Mouse (Mus musculus): Measurements from ENCODE around the gene Bex3. TPM values are rescaled to one million over a fixed set of nuclear protein-coding genes. Genes with fewer than 3 reads are reported as not detected.
A peak's percentile ranks its signal among the peaks of the same experiment; 100 is the strongest.
"Not testable (repeated sequence)": the region's sequence is repeated elsewhere in the genome, so short reads cannot be mapped to it uniquely, and the experiment has no call there.

The Bex3 gene
- polyA plus RNA-seq, 1 experiment from 2014 or later = 780 TPM

- no peaks in the 10 kb centered on the region for H3K4me1 ChIP-seq (ENCODE audit: control insufficient read depth, insufficient read depth, low read length)
- no peaks in the 10 kb centered on the region for H3K9me3 ChIP-seq (replicated peaks; ENCODE audit: control insufficient read depth, low read length)
- H3K4me2 ChIP-seq = no peak overlapping the region
- 65% methylated on average over 7 of the region's 7 CpGs for WGBS (ENCODE audit: insufficient replicate concordance)
- no peak overlapping the region for H3K9ac ChIP-seq (ENCODE audit: low read depth, low read length)
- H3K36me3 ChIP-seq (ENCODE audit: control insufficient read depth, insufficient read depth, low read length) = no peaks in the 10 kb centered on the region
- ATAC-seq (replicated peaks; ENCODE audit: insufficient number of reproducible peaks, low FRiP score, low TSS enrichment) = no peak
- no peak overlapping the region for H3K27ac ChIP-seq (ENCODE audit: low read depth, low read length)
- H3K4me3 ChIP-seq (ENCODE audit: low read depth, low read length) = no peak overlapping the region
- H3K27me3 ChIP-seq (ENCODE audit: control insufficient read depth, insufficient read depth, low read length) = no peaks in the 10 kb centered on the region
Measured at GRCm38 (mm10) chrX:136249671-136250070, 20.4 kb upstream of the Bex3 start.

- H3K4me2 ChIP-seq = no peak overlapping the region
- H3K4me1 ChIP-seq (ENCODE audit: control insufficient read depth, insufficient read depth, low read length) = no peaks in the 10 kb centered on the region
- no peak overlapping the region for H3K27ac ChIP-seq (ENCODE audit: low read depth, low read length)
- H3K4me3 ChIP-seq (ENCODE audit: low read depth, low read length) = no peak overlapping the region
- WGBS (ENCODE audit: insufficient replicate concordance) = 36% methylated on average over 6 of the region's 6 CpGs
- H3K9ac ChIP-seq (ENCODE audit: low read depth, low read length) = no peak overlapping the region
- no peak; the same call in 1 of the 2 replicates for ATAC-seq (replicated peaks; ENCODE audit: insufficient number of reproducible peaks, low FRiP score, low TSS enrichment)
- no peaks in the 10 kb centered on the region for H3K9me3 ChIP-seq (replicated peaks; ENCODE audit: control insufficient read depth, low read length)
- no peaks in the 10 kb centered on the region for H3K27me3 ChIP-seq (ENCODE audit: control insufficient read depth, insufficient read depth, low read length)
- H3K36me3 ChIP-seq (ENCODE audit: control insufficient read depth, insufficient read depth, low read length) = no peaks in the 10 kb centered on the region
Measured at GRCm38 (mm10) chrX:136252023-136252729, 17.9 kb upstream of the Bex3 start.

DNA sequence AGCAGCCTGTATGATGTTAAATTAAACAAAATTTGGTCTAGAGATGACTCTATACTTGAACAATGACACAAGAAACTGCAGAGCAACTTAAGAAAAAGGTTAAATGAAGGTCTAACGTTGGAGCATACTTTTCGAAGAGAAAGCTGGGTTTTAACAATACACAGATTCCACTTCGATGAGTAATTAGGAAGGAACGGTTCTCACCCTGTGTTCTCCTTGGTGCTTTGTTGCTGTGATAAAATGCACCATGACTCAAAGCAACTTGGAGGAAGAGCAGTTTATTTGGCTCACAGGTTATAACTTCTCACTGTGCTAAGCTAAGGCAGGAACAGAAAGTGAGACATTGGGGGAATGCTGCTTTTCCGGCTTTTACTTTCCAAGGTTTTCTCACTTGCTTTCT, 2.3 kb upstream of the Bex3 start:
- Histone ChIP-seq H3K4me3 (ENCODE audit: low read depth, low read length) (no peak overlapping the region), H3K36me3 (ENCODE audit: control insufficient read depth, insufficient read depth, low read length) (no peaks in the 10 kb centered on the region), H3K9me3 (replicated peaks; ENCODE audit: control insufficient read depth, low read length) (no peaks in the 10 kb centered on the region), H3K9ac (ENCODE audit: low read depth, low read length) (no peak overlapping the region), H3K4me1 (ENCODE audit: control insufficient read depth, insufficient read depth, low read length) (no peaks in the 10 kb centered on the region), H3K4me2 (no peak overlapping the region), H3K27ac (ENCODE audit: low read depth, low read length) (no peak overlapping the region), H3K27me3 (ENCODE audit: control insufficient read depth, insufficient read depth, low read length) (no peaks in the 10 kb centered on the region)
- 66% methylated on average over 5 of the region's 5 CpGs for WGBS (ENCODE audit: insufficient replicate concordance)
- no peak for ATAC-seq (replicated peaks; ENCODE audit: insufficient number of reproducible peaks, low FRiP score, low TSS enrichment)

- no peak for ATAC-seq (replicated peaks; ENCODE audit: insufficient number of reproducible peaks, low FRiP score, low TSS enrichment)
- H3K27ac ChIP-seq (ENCODE audit: low read depth, low read length) = no peak overlapping the region
- WGBS (ENCODE audit: insufficient replicate concordance) = 62% methylated on average over 4 of the region's 4 CpGs
Measured at GRCm38 (mm10) chrX:136268173-136268572, 1.9 kb upstream of the Bex3 start.

GRCm38 (mm10) chrX:136270393-136271111, 499 bp downstream of the Bex3 start:
- 3% methylated on average over 6 of the region's 60 CpGs for WGBS (ENCODE audit: insufficient replicate concordance)
- peak; percentile 47 for ATAC-seq (replicated peaks; ENCODE audit: insufficient number of reproducible peaks, low FRiP score, low TSS enrichment)
- H3K27ac ChIP-seq (ENCODE audit: low read depth, low read length) = 0 out of 2 replicates have a peak overlapping the region, but pooled peaks have one; percentile 35

More at GRCm38 (mm10) chrX:136268173-136268572, 1.9 kb upstream of the Bex3 start:
- Histone ChIP-seq H3K27me3 (ENCODE audit: control insufficient read depth, insufficient read depth, low read length) (no peaks in the 10 kb centered on the region), H3K9ac (ENCODE audit: low read depth, low read length) (no peak overlapping the region), H3K36me3 (ENCODE audit: control insufficient read depth, insufficient read depth, low read length) (no peaks in the 10 kb centered on the region), H3K4me1 (ENCODE audit: control insufficient read depth, insufficient read depth, low read length) (no peaks in the 10 kb centered on the region), H3K4me2 (no peak overlapping the region), H3K4me3 (ENCODE audit: low read depth, low read length) (no peak overlapping the region), H3K9me3 (replicated peaks; ENCODE audit: control insufficient read depth, low read length) (no peaks in the 10 kb centered on the region)

DNA sequence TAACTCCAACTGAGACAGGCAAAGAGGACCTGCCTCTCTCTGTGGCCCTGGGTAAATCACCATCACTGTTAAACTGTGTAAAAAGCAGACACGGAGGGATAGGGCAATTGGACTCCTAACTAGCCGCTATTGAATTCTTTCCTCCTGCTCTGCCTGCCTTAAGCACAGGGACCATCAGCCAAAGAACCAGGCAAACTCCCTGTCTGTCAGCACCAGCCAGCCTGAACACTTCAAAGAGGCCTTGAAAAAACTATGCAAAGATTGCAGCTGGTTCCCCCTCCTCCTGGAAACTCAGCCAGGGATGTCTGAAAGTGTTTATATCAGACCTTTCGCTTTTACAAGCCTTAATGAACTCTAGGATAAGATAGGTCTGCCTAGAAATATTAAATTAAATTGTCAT, 4.5 kb downstream of the Bex3 start:
- Histone ChIP-seq H3K4me2 (no peak overlapping the region), H3K27me3 (ENCODE audit: control insufficient read depth, insufficient read depth, low read length) (no peaks in the 10 kb centered on the region), H3K27ac (ENCODE audit: low read depth, low read length) (peak overlapping the region; percentile 29; the same call in 1 of the 2 replicates), H3K36me3 (ENCODE audit: control insufficient read depth, insufficient read depth, low read length) (no peaks in the 10 kb centered on the region), H3K4me3 (ENCODE audit: low read depth, low read length) (no peak overlapping the region), H3K9me3 (replicated peaks; ENCODE audit: control insufficient read depth, low read length) (no peaks in the 10 kb centered on the region), H3K4me1 (ENCODE audit: control insufficient read depth, insufficient read depth, low read length) (no peaks in the 10 kb centered on the region), H3K9ac (ENCODE audit: low read depth, low read length) (no peak overlapping the region)
- 21% methylated on average over 3 of the region's 3 CpGs for WGBS (ENCODE audit: insufficient replicate concordance)
- no peak for ATAC-seq (replicated peaks; ENCODE audit: insufficient number of reproducible peaks, low FRiP score, low TSS enrichment)

More at GRCm38 (mm10) chrX:136270393-136271111, 499 bp downstream of the Bex3 start:
- H3K27me3 ChIP-seq (ENCODE audit: control insufficient read depth, insufficient read depth, low read length); H3K9me3 ChIP-seq (replicated peaks; ENCODE audit: control insufficient read depth, low read length); H3K4me1 ChIP-seq (ENCODE audit: control insufficient read depth, insufficient read depth, low read length); H3K36me3 ChIP-seq (ENCODE audit: control insufficient read depth, insufficient read depth, low read length): not testable (repeated sequence)
- Histone ChIP-seq H3K9ac (ENCODE audit: low read depth, low read length) (peak overlapping the region; percentile 70), H3K4me3 (ENCODE audit: low read depth, low read length) (peak overlapping the region; percentile 45), H3K4me2 (peak overlapping the region; percentile 56)

DNA sequence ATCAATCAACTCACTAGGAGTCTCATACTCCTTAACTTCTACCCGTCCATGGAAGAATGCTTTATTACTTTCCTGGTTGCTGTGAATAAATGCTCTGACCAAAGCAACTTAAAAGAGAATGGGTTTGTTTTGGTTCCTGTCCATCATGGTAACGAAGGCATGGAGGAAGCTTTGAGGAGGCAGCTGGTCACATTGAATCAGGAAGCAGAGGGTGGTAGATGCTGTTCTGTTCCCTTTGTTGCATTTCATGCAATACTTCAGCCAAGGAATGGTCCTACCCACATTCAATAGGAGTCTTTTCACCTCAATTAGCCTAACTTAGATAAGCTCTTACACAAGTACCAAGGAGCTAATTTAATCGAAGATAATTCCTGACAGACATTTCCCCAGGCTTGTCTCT, 5.3 kb downstream of the Bex3 start:
- H3K9me3 ChIP-seq (replicated peaks; ENCODE audit: control insufficient read depth, low read length) = no peaks in the 10 kb centered on the region
- no peaks in the 10 kb centered on the region for H3K4me1 ChIP-seq (ENCODE audit: control insufficient read depth, insufficient read depth, low read length)
- no peak overlapping the region for H3K4me2 ChIP-seq
- no peak overlapping the region for H3K9ac ChIP-seq (ENCODE audit: low read depth, low read length)
- no peaks in the 10 kb centered on the region for H3K27me3 ChIP-seq (ENCODE audit: control insufficient read depth, insufficient read depth, low read length)
- H3K36me3 ChIP-seq (ENCODE audit: control insufficient read depth, insufficient read depth, low read length) = no peaks in the 10 kb centered on the region
- no peak overlapping the region for H3K4me3 ChIP-seq (ENCODE audit: low read depth, low read length)
- ATAC-seq (replicated peaks; ENCODE audit: insufficient number of reproducible peaks, low FRiP score, low TSS enrichment) = no peak
- 38% methylated on average over 3 of the region's 3 CpGs for WGBS (ENCODE audit: insufficient replicate concordance)
- H3K27ac ChIP-seq (ENCODE audit: low read depth, low read length) = no peak overlapping the region

- no peak for ATAC-seq (replicated peaks; ENCODE audit: insufficient number of reproducible peaks, low FRiP score, low TSS enrichment)
- H3K4me1 ChIP-seq (ENCODE audit: control insufficient read depth, insufficient read depth, low read length) = no peaks in the 10 kb centered on the region
- no peak overlapping the region for H3K27ac ChIP-seq (ENCODE audit: low read depth, low read length)
- H3K4me2 ChIP-seq = no peak overlapping the region
- no peaks in the 10 kb centered on the region for H3K9me3 ChIP-seq (replicated peaks; ENCODE audit: control insufficient read depth, low read length)
- 80% methylated on average over 7 of the region's 7 CpGs for WGBS (ENCODE audit: insufficient replicate concordance)
- no peaks in the 10 kb centered on the region for H3K27me3 ChIP-seq (ENCODE audit: control insufficient read depth, insufficient read depth, low read length)
- H3K9ac ChIP-seq (ENCODE audit: low read depth, low read length) = no peak overlapping the region
- no peak overlapping the region for H3K4me3 ChIP-seq (ENCODE audit: low read depth, low read length)
- no peaks in the 10 kb centered on the region for H3K36me3 ChIP-seq (ENCODE audit: control insufficient read depth, insufficient read depth, low read length)
Measured at GRCm38 (mm10) chrX:136277577-136277976, 7.5 kb downstream of the Bex3 start.

Measured in heart, embryonic 11.5 days (tissue).